Mouse (Mus musculus) neural tube, embryonic 12.5 days (tissue): Measurements from ENCODE around the gene Atp8a1. TPM values are rescaled to one million over a fixed set of nuclear protein-coding genes. Genes with fewer than 3 reads are reported as not detected.

Source experiments
- ATAC-seq: fragments of 200-750 bp; cut with Nextera tagmentation; 2 replicates; pipeline ENCODE4 v1.8.0; 2017; ENCODE audit warnings: low read depth, mild to moderate bottlenecking, moderate TSS enrichment, moderate library complexity; ENCODE audit not compliant: low FRiP score
- H3K27ac ChIP-seq: fragments of 300-500 bp; sonication (generic); 2 replicates; pipeline ENCODE4 v1.5.1; 2016
- H3K27me3 ChIP-seq: fragments of 300-500 bp; sonication (generic); replicated peaks from 2 replicates; pipeline ENCODE4 v1.6.1; 2016; ENCODE audit warnings: mild to moderate bottlenecking
- H3K36me3 ChIP-seq: fragments of 300-500 bp; sonication (generic); 2 replicates; pipeline ENCODE4 v1.6.1; 2016; ENCODE audit warnings: mild to moderate bottlenecking
- H3K4me1 ChIP-seq: fragments of 300-500 bp; sonication (generic); 2 replicates; pipeline ENCODE4 v1.6.1; 2016
- H3K4me2 ChIP-seq: fragments of 300-500 bp; sonication (generic); replicated peaks from 2 replicates; pipeline ENCODE4 v1.6.1; 2016; ENCODE audit warnings: mild to moderate bottlenecking
- H3K4me3 ChIP-seq: fragments of 300-500 bp; sonication (generic); 2 replicates; pipeline ENCODE4 v1.5.1; 2016
- H3K9ac ChIP-seq: fragments of 300-500 bp; sonication (generic); 2 replicates; pipeline ENCODE4 v1.6.1; 2016; ENCODE audit warnings: mild to moderate bottlenecking
- H3K9me3 ChIP-seq: fragments of 300-500 bp; sonication (generic); 2 replicates; pipeline ENCODE4 v1.6.1; 2016; ENCODE audit warnings: mild to moderate bottlenecking
- WGBS: fragments of 180-500 bp; shearing (Covaris S2); methylation state at CpG from one replicate; pipeline ENCODE4 v1.1.7; 2016; 5-methylcytosine and 5-hydroxymethylcytosine counted together
- polyA plus RNA-seq: library from polyadenylated mRNA; unstranded; fragments of >200 nt; fragmentation: Nextera tagmentation; extraction: Ambion mirVana; gene quantifications from 2 replicates; pipeline ENCODE4 v1.2.1, GENCODE M21; 2016

Atp8a1 gene
- polyA plus RNA-seq, 1 experiment from 2014 or later = 34.7 TPM

DNA sequence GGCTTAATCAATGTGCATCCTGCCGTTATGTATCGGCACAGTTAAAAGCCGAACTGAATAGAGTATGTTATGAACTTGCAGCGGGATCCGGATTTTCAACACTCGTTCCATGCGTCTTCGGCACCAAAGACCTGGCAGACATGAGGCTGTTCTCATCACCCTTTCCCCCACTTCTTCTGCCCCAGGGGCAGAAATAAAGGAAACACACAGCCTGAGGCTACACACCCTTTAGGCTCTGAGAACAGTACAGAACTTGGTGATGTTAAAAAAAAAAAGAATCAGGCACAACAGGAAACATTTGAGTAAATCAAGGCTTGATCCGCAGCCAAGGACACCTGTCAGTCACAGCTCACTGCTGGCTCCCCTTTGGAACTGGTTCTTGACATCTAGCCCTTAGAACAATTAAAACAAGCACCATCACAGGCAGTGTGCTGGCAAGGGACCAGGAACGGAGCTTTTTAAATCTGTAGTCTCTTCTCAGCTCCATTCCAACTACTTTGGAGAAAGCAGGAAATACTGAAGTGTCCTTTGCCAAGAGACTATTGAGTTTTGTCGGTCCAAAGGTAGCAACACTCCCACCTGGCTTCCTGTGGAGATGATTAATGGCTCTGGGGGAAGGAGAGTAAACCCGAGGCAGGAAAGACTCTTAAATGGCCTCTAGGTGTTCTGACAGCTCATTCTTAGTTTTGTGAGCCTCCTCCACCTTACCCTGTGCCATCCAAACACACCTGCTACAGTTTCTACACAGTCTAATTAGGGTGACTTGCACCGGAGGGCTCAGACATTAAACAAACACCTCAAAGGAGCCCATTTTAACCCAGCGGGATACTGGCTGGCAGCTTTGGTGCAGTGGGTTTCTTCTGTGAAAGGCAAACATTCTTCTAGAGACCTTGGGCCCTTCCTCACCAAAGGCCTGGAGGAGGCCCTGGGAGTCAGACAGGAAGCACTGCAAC lies 50.0 kb downstream of the Atp8a1 start:
- 75% methylated on average over 14 of the region's 14 CpGs for WGBS
- H3K4me1 ChIP-seq = no peaks in the 10 kb centered on the region
- ATAC-seq = no peak

DNA sequence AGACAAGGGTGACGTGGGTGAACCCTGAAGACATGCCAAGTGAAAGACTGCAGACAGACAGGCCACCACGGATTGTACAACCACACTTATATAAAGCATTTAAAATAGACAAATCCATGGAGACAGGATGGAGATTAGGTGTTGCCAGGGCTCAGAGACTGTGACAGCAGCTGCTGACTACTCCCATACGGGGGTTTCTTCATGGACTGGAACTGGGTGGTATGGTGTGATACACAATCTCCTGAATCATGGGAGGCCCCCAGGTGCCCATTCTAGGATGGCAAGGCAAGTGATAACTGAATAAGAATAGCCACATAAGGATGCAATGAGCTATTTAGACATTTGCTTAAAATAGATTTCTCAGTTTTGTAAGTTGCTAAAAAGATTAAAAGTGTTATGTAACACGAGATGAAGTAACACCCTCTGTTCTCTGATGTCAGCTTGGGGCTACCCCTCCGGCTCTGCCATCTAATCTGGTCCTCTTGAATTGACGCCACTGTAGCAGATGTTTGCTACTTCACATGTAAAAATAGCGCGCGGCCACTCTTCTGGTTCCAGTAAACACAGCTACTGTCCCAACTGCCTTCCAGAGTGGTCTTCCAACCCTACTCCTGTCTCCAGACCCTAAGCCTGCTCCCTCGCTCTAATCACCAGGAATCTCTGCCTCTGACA lies 53.0 kb downstream of the Atp8a1 start:
- no peak overlapping the region for H3K27ac ChIP-seq
- no peak overlapping the region for H3K9ac ChIP-seq
- H3K4me2 ChIP-seq = no peak overlapping the region
- H3K4me1 ChIP-seq = no peaks in the 10 kb centered on the region
- H3K4me3 ChIP-seq = no peak overlapping the region
- 90% methylated on average over 10 of the region's 10 CpGs for WGBS
- H3K27me3 ChIP-seq = no peaks in the 10 kb centered on the region
- no peaks in the 10 kb centered on the region for H3K36me3 ChIP-seq
- no peaks in the 10 kb centered on the region for H3K9me3 ChIP-seq
- no peak for ATAC-seq

More for the DNA sequence above, 50.0 kb downstream of the Atp8a1 start:
- Histone ChIP-seq H3K9ac (no peak overlapping the region), H3K4me3 (no peak overlapping the region), H3K9me3 (no peaks in the 10 kb centered on the region), H3K4me2 (no peak overlapping the region), H3K27ac (no peak overlapping the region), H3K36me3 (no peaks in the 10 kb centered on the region), H3K27me3 (no peaks in the 10 kb centered on the region)

DNA sequence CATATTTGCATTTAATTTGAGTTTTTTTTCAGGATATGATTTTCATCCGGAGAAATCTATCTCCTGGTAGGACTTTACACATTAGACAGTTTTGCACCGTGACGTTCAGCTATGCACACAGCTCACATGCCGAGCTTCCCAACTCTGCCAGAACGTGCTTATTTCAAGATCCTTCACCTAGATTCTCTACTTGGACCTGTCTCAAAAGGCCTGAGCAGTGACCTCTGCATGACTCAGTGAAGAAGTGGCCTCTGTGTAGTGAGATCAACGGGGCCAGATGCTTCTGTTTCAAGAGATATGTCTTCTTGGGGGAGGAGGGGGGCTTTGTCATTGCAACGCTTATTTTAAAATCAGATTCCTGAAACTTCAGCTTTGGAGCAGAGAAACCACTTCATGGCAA lies 64.5 kb downstream of the Atp8a1 start:
- ATAC-seq = no peak
- Histone ChIP-seq H3K36me3 (no peaks in the 10 kb centered on the region), H3K4me1 (no peaks in the 10 kb centered on the region), H3K4me3 (no peak overlapping the region), H3K9ac (no peak overlapping the region), H3K9me3 (no peaks in the 10 kb centered on the region), H3K27me3 (no peaks in the 10 kb centered on the region), H3K27ac (no peak overlapping the region), H3K4me2 (no peak overlapping the region)
- WGBS = 85% methylated on average over 7 of the region's 7 CpGs

- Histone ChIP-seq H3K36me3 (0 out of 2 replicates have a peak, but pooled peaks cover 6% of the 10 kb centered on the region), H3K4me1 (no peaks in the 10 kb centered on the region), H3K4me2 (no peak overlapping the region), H3K27me3 (no peaks in the 10 kb centered on the region), H3K4me3 (no peak overlapping the region), H3K9ac (no peak overlapping the region), H3K9me3 (no peaks in the 10 kb centered on the region), H3K27ac (no peak overlapping the region)
- ATAC-seq = peak; percentile 66; the same call in 1 of the 2 replicates
- 70% methylated on average over 8 of the region's 8 CpGs for WGBS
Observed at GRCm38 (mm10) chr5:67778026-67778425, 69.2 kb downstream of the Atp8a1 start.

DNA sequence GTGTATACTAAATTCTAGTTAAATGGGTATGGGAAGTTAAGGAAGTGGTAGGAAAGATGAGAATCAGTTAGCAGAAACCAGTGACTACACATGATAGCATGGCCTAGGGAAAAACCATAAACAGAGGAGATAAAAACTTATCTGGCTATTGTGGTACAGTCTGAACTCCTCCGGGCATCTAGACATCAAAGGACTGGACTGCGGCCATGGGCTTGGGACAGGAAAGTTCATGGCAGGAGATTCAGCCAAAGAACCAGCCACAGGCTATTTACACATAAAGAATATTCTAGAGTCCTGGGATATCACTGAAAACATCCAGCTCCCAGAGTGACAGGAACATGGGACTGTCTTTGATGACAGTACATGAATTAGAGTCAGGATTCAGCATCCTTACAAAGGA lies 73.0 kb downstream of the Atp8a1 start:
- H3K9me3 ChIP-seq = no peaks in the 10 kb centered on the region
- ATAC-seq = no peak
- no peak overlapping the region for H3K9ac ChIP-seq
- H3K36me3 ChIP-seq = 0 out of 2 replicates have a peak, but pooled peaks cover 6% of the 10 kb centered on the region
- H3K4me3 ChIP-seq = no peak overlapping the region
- H3K4me2 ChIP-seq = no peak overlapping the region
- no peaks in the 10 kb centered on the region for H3K27me3 ChIP-seq
- 98% methylated on average over 2 of the region's 2 CpGs for WGBS
- H3K4me1 ChIP-seq = no peaks in the 10 kb centered on the region
- no peak overlapping the region for H3K27ac ChIP-seq

DNA sequence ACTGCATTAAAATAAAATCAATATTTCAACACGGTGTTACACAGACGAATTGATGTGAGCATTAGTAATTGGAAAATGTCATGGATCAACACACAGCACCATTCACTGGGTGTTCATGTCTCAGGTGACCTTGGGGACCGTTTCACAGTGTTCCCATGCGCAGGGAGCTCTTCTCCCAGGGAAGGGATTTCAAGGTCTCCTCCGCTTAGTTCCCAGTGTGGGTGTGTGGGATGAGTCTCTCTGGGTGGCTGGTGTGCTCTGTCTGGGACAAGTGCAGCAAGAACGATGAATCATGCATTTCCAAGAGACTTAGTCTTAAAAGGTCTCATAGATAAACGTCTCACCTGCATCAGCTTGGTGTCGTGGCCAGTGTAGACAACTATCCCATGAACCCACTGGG lies 78.5 kb downstream of the Atp8a1 start:
- no peaks in the 10 kb centered on the region for H3K9me3 ChIP-seq
- WGBS = 95% methylated on average over 8 of the region's 8 CpGs
- H3K4me2 ChIP-seq = no peak overlapping the region

DNA sequence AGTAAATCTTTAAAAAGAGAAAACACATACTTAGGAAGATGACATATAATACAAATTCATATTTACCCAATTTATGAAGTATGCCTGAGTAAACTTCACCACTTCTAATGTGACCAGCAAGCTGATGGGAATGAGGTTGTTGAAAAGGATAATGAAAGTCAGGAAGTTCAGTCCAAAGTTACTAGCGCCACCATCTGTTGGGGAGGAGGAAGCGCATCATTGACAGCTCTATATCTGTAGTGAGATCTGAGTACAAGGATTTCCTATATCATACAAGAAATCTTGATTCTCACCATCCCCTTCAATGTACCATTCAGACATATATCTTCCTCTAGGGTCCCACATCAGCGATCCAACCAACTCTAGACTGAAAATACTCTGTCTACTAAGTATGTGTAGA lies 82.4 kb downstream of the Atp8a1 start:
- Histone ChIP-seq H3K9me3 (no peaks in the 10 kb centered on the region), H3K4me2 (no peak overlapping the region), H3K27ac (no peak overlapping the region), H3K9ac (no peak overlapping the region), H3K27me3 (no peaks in the 10 kb centered on the region), H3K4me3 (no peak overlapping the region), H3K4me1 (no peaks in the 10 kb centered on the region), H3K36me3 (peaks cover 13% of the 10 kb centered on the region; the same call in 1 of the 2 replicates)
- WGBS = 95% methylated on average over 3 of the region's 3 CpGs
- ATAC-seq = no peak

More for the DNA sequence above, 78.5 kb downstream of the Atp8a1 start:
- no peak for ATAC-seq
- H3K27ac ChIP-seq = no peak overlapping the region
- no peak overlapping the region for H3K9ac ChIP-seq
- 0 out of 2 replicates have a peak, but pooled peaks cover 2% of the 10 kb centered on the region for H3K36me3 ChIP-seq
- H3K4me1 ChIP-seq = no peaks in the 10 kb centered on the region
- H3K4me3 ChIP-seq = no peak overlapping the region
- H3K27me3 ChIP-seq = no peaks in the 10 kb centered on the region

- Histone ChIP-seq H3K4me2 (no peak overlapping the region), H3K9ac (no peak overlapping the region), H3K4me3 (no peak overlapping the region), H3K9me3 (no peaks in the 10 kb centered on the region), H3K4me1 (no peaks in the 10 kb centered on the region; the same call in none of the 2 replicates), H3K27ac (no peak overlapping the region), H3K36me3 (peaks cover 13% of the 10 kb centered on the region; the same call in 1 of the 2 replicates), H3K27me3 (no peaks in the 10 kb centered on the region)
- 89% methylated on average over 6 of the region's 6 CpGs for WGBS
- no peak for ATAC-seq
Observed at GRCm38 (mm10) chr5:67758126-67758525, 89.1 kb downstream of the Atp8a1 start.

GRCm38 (mm10) chr5:67756138-67756537 lies 91.1 kb downstream of the Atp8a1 start:
- H3K27me3 ChIP-seq = no peaks in the 10 kb centered on the region
- peaks cover 7% of the 10 kb centered on the region for H3K4me1 ChIP-seq
- WGBS = 31% methylated on average over 6 of the region's 6 CpGs
- H3K36me3 ChIP-seq = 0 out of 2 replicates have a peak, but pooled peaks cover 5% of the 10 kb centered on the region
- H3K9ac ChIP-seq = no peak overlapping the region
- no peaks in the 10 kb centered on the region for H3K9me3 ChIP-seq
- no peak overlapping the region for H3K27ac ChIP-seq
- H3K4me3 ChIP-seq = no peak overlapping the region
- ATAC-seq = no peak
- H3K4me2 ChIP-seq = no peak overlapping the region

GRCm38 (mm10) chr5:67753057-67753456 lies 94.2 kb downstream of the Atp8a1 start:
- no peaks in the 10 kb centered on the region for H3K36me3 ChIP-seq
- no peak overlapping the region for H3K27ac ChIP-seq
- H3K4me3 ChIP-seq = no peak overlapping the region
- ATAC-seq = peak; percentile 62; the same call in 1 of the 2 replicates
- H3K9me3 ChIP-seq = no peaks in the 10 kb centered on the region
- no peaks in the 10 kb centered on the region for H3K27me3 ChIP-seq
- no peak overlapping the region for H3K4me2 ChIP-seq
- WGBS = 14% methylated on average over 2 of the region's 2 CpGs
- no peak overlapping the region for H3K9ac ChIP-seq
- H3K4me1 ChIP-seq = peaks cover 7% of the 10 kb centered on the region

DNA sequence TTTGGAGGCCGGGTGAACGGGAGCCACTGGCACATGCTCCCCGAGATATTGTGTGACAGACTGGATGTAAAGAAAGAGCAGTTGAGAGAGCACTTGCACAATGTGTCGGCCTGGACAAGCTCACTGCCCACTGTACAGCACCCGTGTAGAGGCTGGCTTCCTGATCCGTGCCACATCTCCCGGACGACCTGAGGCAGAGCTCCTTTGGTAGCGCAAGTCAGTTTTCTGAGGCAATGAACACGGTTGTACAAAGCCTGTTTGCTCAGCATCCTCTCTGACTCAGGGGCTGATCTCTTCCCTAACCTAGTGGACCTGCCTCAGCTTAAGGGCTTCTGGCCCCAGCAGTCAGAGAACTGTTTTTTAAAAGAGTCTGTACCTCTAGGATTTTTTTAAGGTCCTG lies 94.6 kb downstream of the Atp8a1 start:
- WGBS = 27% methylated on average over 10 of the region's 10 CpGs
- H3K4me3 ChIP-seq = no peak overlapping the region
- H3K4me2 ChIP-seq = peak overlapping the region; percentile 22; the same call in 1 of the 2 replicates
- H3K9me3 ChIP-seq = no peaks in the 10 kb centered on the region
- H3K36me3 ChIP-seq = no peaks in the 10 kb centered on the region
- no peaks in the 10 kb centered on the region for H3K27me3 ChIP-seq
- no peak overlapping the region for H3K9ac ChIP-seq
- peak; percentile 62 for ATAC-seq
- H3K4me1 ChIP-seq = peaks cover 7% of the 10 kb centered on the region
- no peak overlapping the region for H3K27ac ChIP-seq

- Histone ChIP-seq H3K9ac (no peak overlapping the region), H3K4me1 (peaks cover 7% of the 10 kb centered on the region), H3K4me3 (no peak overlapping the region), H3K36me3 (no peaks in the 10 kb centered on the region), H3K27me3 (no peaks in the 10 kb centered on the region), H3K27ac (no peak overlapping the region), H3K9me3 (no peaks in the 10 kb centered on the region), H3K4me2 (0 out of 2 replicates have a peak overlapping the region, but pooled peaks have one; percentile 22)
- peak; percentile 62; the same call in 1 of the 2 replicates for ATAC-seq
- 25% methylated on average over 3 of the region's 3 CpGs for WGBS
Observed at GRCm38 (mm10) chr5:67752007-67752406, 95.2 kb downstream of the Atp8a1 start.
